Mouse (Mus musculus): ENCODE measurements around the gene Ormdl1.

DNA sequence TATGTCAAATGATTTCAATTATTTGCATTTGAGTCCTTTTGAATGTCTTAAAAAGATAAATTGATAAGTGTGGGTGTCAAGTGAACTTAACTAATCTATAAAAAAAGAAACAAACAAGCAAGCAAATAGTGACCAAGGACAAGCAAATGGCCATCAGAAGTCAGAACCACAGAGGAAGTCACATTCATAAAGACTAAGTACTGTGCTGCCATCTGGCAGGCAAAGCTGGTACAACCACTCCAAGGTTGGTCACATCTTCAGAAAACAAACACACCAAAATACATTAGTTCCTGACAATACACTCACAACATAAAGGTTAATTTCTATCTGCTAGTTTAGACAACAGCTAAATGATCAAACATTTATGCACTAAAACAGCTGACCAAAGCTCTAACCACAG, 24.2 kb upstream of the Ormdl1 start:
- TF ChIP-seq POLR2A (IDR thresholded peaks at IDR 0.05; ENCODE audit: borderline replicate concordance, extremely low read depth, low read depth, low read length) (no peak), CTCF (IDR thresholded peaks at IDR 0.05; ENCODE audit: insufficient read depth, low read length) (no peak)
